Mouse (Mus musculus) MEL (cell line): ENCODE measurements around the gene Hsph1. TPM values are rescaled to one million over a fixed set of nuclear protein-coding genes. Genes with fewer than 3 reads are reported as not detected.

Source experiments
- DNase-seq: peaks from one replicate; pipeline ENCODE4 v3.0.0; 2011; ENCODE audit warnings: low read depth, low spot score
- H3K27ac ChIP-seq: 2 replicates; pipeline ENCODE4 v1.5.1; 2012; ENCODE audit warnings: low read depth, mild to moderate bottlenecking, control low read depth, low read length, moderate library complexity; ENCODE audit not compliant: control insufficient read depth
- H3K27me3 ChIP-seq, 2 experiments: fragments of 150-350 bp in 1 of 2; sonication (generic) in 1 of 2; 2 replicates each; pipeline ENCODE4 v1.6.1; 2012; ENCODE audit warnings: low read length in 2 of 2, mild to moderate bottlenecking in 2 of 2, improper control_type of control experiment in 1 of 2, moderate library complexity in 1 of 2; ENCODE audit not compliant: insufficient read depth in 2 of 2, control insufficient read depth in 1 of 2
- H3K36me3 ChIP-seq, 2 experiments: 2 replicates each; pipeline ENCODE4 v1.6.1; 2012 to 2014; ENCODE audit warnings: low read length in 2 of 2, improper control_type of control experiment in 1 of 2, inconsistent platforms in 1 of 2, mild to moderate bottlenecking in 1 of 2; ENCODE audit not compliant: insufficient read depth in 2 of 2, control insufficient read depth in 1 of 2
- H3K4me1 ChIP-seq, 2 experiments: fragments of 150-350 bp in 1 of 2; sonication (generic) in 1 of 2; 2 replicates each; pipeline ENCODE4 v1.6.1; 2012; ENCODE audit warnings: low read length in 2 of 2, improper control_type of control experiment in 1 of 2, mild to moderate bottlenecking in 1 of 2; ENCODE audit not compliant: insufficient read depth in 2 of 2, control insufficient read depth in 1 of 2
- H3K4me3 ChIP-seq, 2 experiments: fragments of 150-350 bp in 1 of 2; sonication (generic) in 1 of 2; 2 replicates each; pipeline ENCODE4 v1.5.1; 2012; ENCODE audit warnings: low read depth in 2 of 2, low read length in 2 of 2, mild to moderate bottlenecking in 2 of 2, moderate library complexity in 2 of 2, control low read depth in 1 of 2, improper control_type of control experiment in 1 of 2; ENCODE audit not compliant: control insufficient read depth in 1 of 2, insufficient read depth in 1 of 2
- H3K79me2 ChIP-seq: 2 replicates; pipeline ENCODE4 v1.6.1; 2012; ENCODE audit warnings: mild to moderate bottlenecking, low read length, moderate library complexity; ENCODE audit not compliant: control insufficient read depth, poor library complexity, insufficient read depth
- H3K9ac ChIP-seq: 2 replicates; pipeline ENCODE4 v1.6.1; 2012; ENCODE audit warnings: low read depth, mild to moderate bottlenecking, control low read depth, low read length, moderate library complexity; ENCODE audit not compliant: control insufficient read depth, poor library complexity, severe bottlenecking
- H3K9me3 ChIP-seq: fragments of 150-350 bp; sonication (generic); replicated peaks from 2 replicates; pipeline ENCODE4 v1.6.1; 2012; ENCODE audit warnings: mild to moderate bottlenecking, low read length, improper control_type of control experiment, moderate library complexity; ENCODE audit not compliant: insufficient read depth
- ELF1 ChIP-seq: IDR thresholded peaks from 2 replicates; pipeline ENCODE4 v1.6.1; 2014; ENCODE audit warnings: low read depth, mild to moderate bottlenecking, inconsistent platforms, low read length, improper control_type of control experiment, moderate library complexity
- EP300 ChIP-seq, 2 experiments: IDR thresholded peaks; 2 replicates each; pipeline ENCODE4 v1.6.1; 2011; ENCODE audit warnings: improper control_type of control experiment in 2 of 2, low read length in 2 of 2, low read depth in 1 of 2, mild to moderate bottlenecking in 1 of 2
- GABPA ChIP-seq: IDR thresholded peaks from 2 replicates; pipeline ENCODE4 v1.6.1; 2012; ENCODE audit warnings: low read depth, mild to moderate bottlenecking, inconsistent platforms, low read length, improper control_type of control experiment, moderate library complexity
- GATA1 ChIP-seq: IDR thresholded peaks from 2 replicates; pipeline ENCODE4 v1.6.1; 2011; ENCODE audit warnings: low read depth, low read length, improper control_type of control experiment
- KAT2A ChIP-seq: conservative IDR thresholded peaks from 2 replicates; pipeline ENCODE4 v1.6.1; 2012; ENCODE audit warnings: low read depth, low read length, improper control_type of control experiment, inconsistent platforms
- MAX ChIP-seq: IDR thresholded peaks from 2 replicates; pipeline ENCODE4 v1.6.1; 2011; ENCODE audit warnings: low read length, improper control_type of control experiment
- MAZ ChIP-seq: IDR thresholded peaks from 2 replicates; pipeline ENCODE4 v1.6.1; 2012; ENCODE audit warnings: low read depth, mild to moderate bottlenecking, inconsistent platforms, low read length, improper control_type of control experiment
- MYC ChIP-seq: IDR thresholded peaks from 2 replicates; pipeline ENCODE4 v1.6.1; 2011; ENCODE audit warnings: low read depth, mild to moderate bottlenecking, low read length, improper control_type of control experiment, moderate library complexity
- NELFE ChIP-seq: IDR thresholded peaks from 2 replicates; pipeline ENCODE4 v1.6.1; 2011; ENCODE audit warnings: low read depth, low read length, improper control_type of control experiment
- NRF1 ChIP-seq: IDR thresholded peaks from 2 replicates; pipeline ENCODE4 v1.6.1; 2014; ENCODE audit warnings: low read depth, mild to moderate bottlenecking, inconsistent platforms, low read length, improper control_type of control experiment, moderate library complexity; ENCODE audit not compliant: poor library complexity, insufficient read depth, severe bottlenecking
- POLR2A ChIP-seq, 2 experiments: IDR thresholded peaks; 2 replicates each; pipeline ENCODE4 v1.6.1; 2011 to 2012; ENCODE audit warnings: low read length in 2 of 2, mild to moderate bottlenecking in 2 of 2, control low read depth in 1 of 2, improper control_type of control experiment in 1 of 2, low read depth in 1 of 2, moderate library complexity in 1 of 2; ENCODE audit not compliant: control insufficient read depth in 1 of 2, insufficient read depth in 1 of 2, poor library complexity in 1 of 2
- POLR2AphosphoS5 ChIP-seq: IDR thresholded peaks from 2 replicates; pipeline ENCODE4 v1.6.1; 2012; ENCODE audit warnings: low read depth, borderline replicate concordance, mild to moderate bottlenecking, inconsistent platforms, low read length, moderate library complexity, mixed read lengths
- RCOR1 ChIP-seq: IDR thresholded peaks from 2 replicates; pipeline ENCODE4 v1.6.1; 2012; ENCODE audit warnings: low read depth, mild to moderate bottlenecking, inconsistent platforms, low read length, improper control_type of control experiment
- TAL1 ChIP-seq: IDR thresholded peaks from 2 replicates; pipeline ENCODE4 v1.6.1; 2012; ENCODE audit warnings: mild to moderate bottlenecking, inconsistent platforms, low read length, moderate library complexity, mixed read lengths
- TBP ChIP-seq: IDR thresholded peaks from 2 replicates; pipeline ENCODE4 v1.8.0; 2011; ENCODE audit warnings: low read depth, low read length, improper control_type of control experiment
- UBTF ChIP-seq: IDR thresholded peaks from 2 replicates; pipeline ENCODE4 v1.6.1; 2012; ENCODE audit warnings: low read depth, mild to moderate bottlenecking, inconsistent platforms, low read length, improper control_type of control experiment, moderate library complexity, borderline replicate concordance; ENCODE audit not compliant: insufficient read depth
- USF1 ChIP-seq: IDR thresholded peaks from 2 replicates; pipeline ENCODE4 v1.6.1; 2014; ENCODE audit warnings: low read depth, mild to moderate bottlenecking, inconsistent platforms, low read length, improper control_type of control experiment, moderate library complexity
- polyA plus RNA-seq, 2 experiments: library from polyadenylated mRNA; stranded (reverse) in 1 of 2; unstranded in 1 of 2; fragments of >175 nt in 1 of 2; fragments of >200 nt in 1 of 2; gene quantifications; 2 replicates each; pipeline versions ENCODE4 v1.2.1 to v1.2.4; 2012; ENCODE audit warnings: low replicate concordance in 2 of 2, low read depth in 1 of 2; ENCODE audit not compliant: insufficient read length in 2 of 2, insufficient read depth in 1 of 2, missing spikeins in 1 of 2
- total RNA-seq: library from RNA; depleted of rRNA; stranded (reverse); fragments of 300-350 nt; gene quantifications from 2 replicates; pipeline ENCODE4 v1.2.3, GENCODE M21; 2012

Hsph1 gene
- total and polyA plus RNA-seq, 3 experiments: 176 to 388 (median 300) TPM

- peak overlapping the region; percentile 40 to 73 for H3K4me3 ChIP-seq
- H3K27me3 ChIP-seq: no peaks in the 10 kb centered on the region
- DNase-seq: peak; percentile 75
- H3K4me1 ChIP-seq: peaks cover 21 to 38% of the 10 kb centered on the region in 2 experiments
- H3K79me2 ChIP-seq: peaks cover 6% of the 10 kb centered on the region
- peak overlapping the region; percentile 99 for H3K27ac ChIP-seq
- peak overlapping the region; percentile 67 for H3K9ac ChIP-seq
- no peaks in the 10 kb centered on the region for H3K9me3 ChIP-seq
- H3K36me3 ChIP-seq: peaks cover 0 to 38% of the 10 kb centered on the region in 2 experiments; a peak in 2 of 4 replicates
- TF ChIP-seq UBTF (0 out of 2 replicates have a peak, but pooled peaks have one; percentile 39), NRF1 (no peak)
Observed at GRCm38 (mm10) chr5:149649499-149650178, 13.5 kb upstream of the Hsph1 start.

- DNase-seq: peak; percentile 98
- Histone ChIP-seq H3K27me3 (no peaks in the 10 kb centered on the region), H3K9me3 (no peaks in the 10 kb centered on the region), H3K4me3 (peak overlapping the region; percentile 40 to 73; a peak in 3 of 4 replicates), H3K4me1 (peaks cover 23 to 42% of the 10 kb centered on the region in 2 experiments), H3K36me3 (peaks cover 0 to 43% of the 10 kb centered on the region in 2 experiments; a peak in 2 of 4 replicates), H3K27ac (peak overlapping the region; percentile 99), H3K79me2 (peaks cover 11% of the 10 kb centered on the region), H3K9ac (peak overlapping the region; percentile 67)
- TF ChIP-seq NELFE (no peak), TBP (peak; percentile 67), POLR2A (IDR thresholded peaks at IDR 0.05; ENCODE audit: control insufficient read depth in 1 of 2, insufficient read depth in 1 of 2, low read depth in 1 of 2, low read length in 2 of 2, poor library complexity in 1 of 2) (peak in 1 of 2 experiments; percentile 41; a peak in 1 of 4 replicates), GATA1 (peak; percentile 99), GABPA (no peak), MYC (no peak), RCOR1 (no peak), TAL1 (peak; percentile 97)
Observed at GRCm38 (mm10) chr5:149648895-149649406, 12.8 kb upstream of the Hsph1 start.

- H3K4me1 ChIP-seq: peaks cover 28 to 48% of the 10 kb centered on the region in 2 experiments
- peaks cover 0 to 48% of the 10 kb centered on the region in 2 experiments; a peak in 2 of 4 replicates for H3K36me3 ChIP-seq
- H3K4me3 ChIP-seq: 0 out of 4 replicates have a peak overlapping the region, but pooled peaks of 1 of the 2 experiments have one; percentile 1
- peak overlapping the region; percentile 99 for H3K27ac ChIP-seq
- H3K9ac ChIP-seq: peak overlapping the region; percentile 56
- DNase-seq: peak; percentile 81
- no peaks in the 10 kb centered on the region for H3K9me3 ChIP-seq
- H3K79me2 ChIP-seq: peaks cover 18% of the 10 kb centered on the region
- no peaks in the 10 kb centered on the region for H3K27me3 ChIP-seq
- TF ChIP-seq MAZ: no peak
- peak; percentile 88 for TF ChIP-seq GATA1
- TF ChIP-seq USF1: no peak
- TF ChIP-seq POLR2AphosphoS5: no peak
- peak; percentile 72 for TF ChIP-seq TBP
- no peak for TF ChIP-seq KAT2A
- no peak for TF ChIP-seq MAX
- no peak for TF ChIP-seq ELF1
- no peak for TF ChIP-seq NRF1
- TF ChIP-seq EP300 (IDR thresholded peaks at IDR 0.05; ENCODE audit: low read depth in 1 of 2, low read length in 2 of 2): no peak
- TF ChIP-seq POLR2A (IDR thresholded peaks at IDR 0.05; ENCODE audit: control insufficient read depth in 1 of 2, insufficient read depth in 1 of 2, low read depth in 1 of 2, low read length in 2 of 2, poor library complexity in 1 of 2): peak in 1 of 2 experiments; percentile 27; a peak in 1 of 4 replicates
Observed at GRCm38 (mm10) chr5:149648196-149648595, 12.0 kb upstream of the Hsph1 start.
